Mouse (Mus musculus) lung, postnatal 36 days (tissue): ENCODE measurements around the gene Prkcz.
"Not testable (repeated sequence)": the region's sequence is repeated elsewhere in the genome, so short reads cannot be mapped to it uniquely, and the experiment has no call there.

ENCODE experiments used
- DNase-seq: peaks from one replicate; pipeline ENCODE4 v3.0.0; 2022; ENCODE audit warnings: mixed read lengths

Prkcz gene

GRCm38 (mm10) chr4:155357601-155358000 is 3.6 kb downstream of the Prkcz start:
- DNase-seq, result no peak

- no peak for DNase-seq
These were observed 4.8 kb downstream of the Prkcz start for GRCm38 (mm10) chr4:155356354-155356753.

DNA sequence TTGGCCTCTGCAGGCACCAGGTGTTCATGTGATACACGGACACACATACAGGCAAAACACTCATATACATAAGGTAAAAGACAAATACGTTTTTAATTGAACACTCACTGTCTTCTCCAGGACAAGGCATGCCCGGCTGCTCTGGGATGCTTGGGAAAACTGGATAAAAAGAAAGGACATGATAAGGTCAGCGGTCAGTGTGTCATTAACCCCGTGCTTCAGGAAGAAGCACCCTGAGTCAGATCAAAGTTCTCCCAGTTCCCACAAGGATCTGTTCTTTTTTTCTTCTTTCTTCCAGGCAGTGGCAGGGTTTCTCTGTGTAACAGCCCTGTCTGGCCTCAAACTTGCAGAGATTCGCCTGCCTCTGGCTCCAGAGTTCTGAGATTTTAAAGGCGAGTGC is 6.6 kb downstream of the Prkcz start:
- no peak for DNase-seq

- no peak for DNase-seq
These were observed 7.1 kb downstream of the Prkcz start for GRCm38 (mm10) chr4:155354035-155354434.

DNA sequence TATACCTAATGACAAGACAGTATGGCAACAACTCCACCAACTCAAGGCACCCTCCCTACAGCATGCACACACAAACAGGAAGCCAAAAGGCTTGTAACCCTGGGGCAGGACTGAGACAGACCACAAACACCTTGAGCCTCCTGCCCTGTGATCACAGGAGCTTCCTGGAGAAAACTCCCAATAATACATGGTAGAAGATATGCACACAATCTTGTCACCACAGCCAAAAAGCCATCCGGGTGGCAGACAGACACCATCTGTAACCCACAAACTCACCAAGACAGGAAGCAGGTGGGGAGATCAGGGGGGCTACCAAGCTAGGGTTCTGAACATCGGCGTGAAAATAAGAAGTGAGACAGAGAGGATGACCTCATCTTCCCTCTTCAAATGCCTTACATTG is 8.6 kb downstream of the Prkcz start:
- no peak for DNase-seq

DNA sequence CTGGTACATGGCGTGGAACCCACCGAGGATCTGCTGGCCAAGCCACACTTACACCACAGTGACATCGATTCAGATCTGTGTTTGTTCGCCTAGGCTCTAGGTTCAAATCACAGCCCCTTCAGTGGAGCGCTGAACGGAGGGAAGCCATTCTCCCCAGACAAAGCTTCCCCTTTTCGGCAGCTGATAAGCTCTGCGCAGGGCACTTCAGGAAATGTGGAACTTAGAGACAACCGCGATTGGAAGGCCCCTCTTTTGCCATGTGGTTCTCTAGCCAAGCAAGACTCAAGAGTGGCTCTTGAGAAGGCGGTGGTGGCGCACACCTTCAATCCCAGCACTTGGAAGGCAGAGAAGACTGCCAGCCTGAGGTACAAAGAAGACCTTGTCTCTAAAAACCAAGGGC is 14.8 kb downstream of the Prkcz start:
- DNase-seq, result peak; percentile 27

- peak; percentile 47 for DNase-seq
These were observed 15.6 kb downstream of the Prkcz start for GRCm38 (mm10) chr4:155345608-155345953.

DNA sequence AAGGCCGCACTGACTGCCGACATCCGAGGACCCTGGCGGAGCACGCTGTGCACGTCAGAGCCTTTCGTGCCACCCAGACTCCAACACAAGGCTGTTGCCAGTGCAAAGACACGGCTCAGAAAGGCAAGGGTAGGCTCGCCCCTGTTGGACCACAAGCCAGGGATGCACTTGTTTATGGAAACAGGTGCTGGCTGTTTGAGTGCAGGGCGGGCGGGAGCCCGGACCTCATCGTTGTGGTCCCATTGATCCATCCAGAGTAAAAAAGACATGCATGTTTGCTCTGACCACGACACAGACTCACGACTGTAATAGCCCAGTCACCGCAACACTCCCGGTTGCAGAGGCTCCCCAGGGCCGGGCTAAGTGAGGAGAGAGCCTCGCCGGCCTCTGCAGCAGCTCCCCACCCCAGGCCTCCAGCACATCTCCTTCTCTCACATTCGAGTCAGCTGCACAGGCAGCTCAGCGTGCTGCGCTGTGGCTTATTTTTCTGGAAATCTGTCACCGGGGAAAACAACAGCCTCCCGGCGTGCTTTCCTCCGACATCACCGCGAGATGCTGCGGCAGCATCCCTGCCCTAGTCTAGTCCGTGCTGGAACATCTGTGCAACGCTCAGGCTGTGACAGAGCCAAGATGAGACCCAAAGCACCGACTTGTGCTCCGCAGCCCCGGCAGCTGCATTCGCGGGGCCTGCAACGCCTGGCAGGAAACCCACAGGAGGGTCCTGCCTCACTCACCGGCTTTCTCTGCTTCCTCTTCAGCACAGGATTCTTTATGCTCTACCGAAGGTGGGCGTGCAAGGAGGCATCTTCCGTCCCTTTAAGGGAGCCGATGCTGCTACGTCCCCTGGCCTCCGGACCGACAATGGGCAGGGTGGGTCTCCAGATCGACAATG is 16.2 kb downstream of the Prkcz start:
- DNase-seq, result no peak

GRCm38 (mm10) chr4:155344299-155344600 is 16.9 kb downstream of the Prkcz start:
- DNase-seq, result peak; percentile 51

DNA sequence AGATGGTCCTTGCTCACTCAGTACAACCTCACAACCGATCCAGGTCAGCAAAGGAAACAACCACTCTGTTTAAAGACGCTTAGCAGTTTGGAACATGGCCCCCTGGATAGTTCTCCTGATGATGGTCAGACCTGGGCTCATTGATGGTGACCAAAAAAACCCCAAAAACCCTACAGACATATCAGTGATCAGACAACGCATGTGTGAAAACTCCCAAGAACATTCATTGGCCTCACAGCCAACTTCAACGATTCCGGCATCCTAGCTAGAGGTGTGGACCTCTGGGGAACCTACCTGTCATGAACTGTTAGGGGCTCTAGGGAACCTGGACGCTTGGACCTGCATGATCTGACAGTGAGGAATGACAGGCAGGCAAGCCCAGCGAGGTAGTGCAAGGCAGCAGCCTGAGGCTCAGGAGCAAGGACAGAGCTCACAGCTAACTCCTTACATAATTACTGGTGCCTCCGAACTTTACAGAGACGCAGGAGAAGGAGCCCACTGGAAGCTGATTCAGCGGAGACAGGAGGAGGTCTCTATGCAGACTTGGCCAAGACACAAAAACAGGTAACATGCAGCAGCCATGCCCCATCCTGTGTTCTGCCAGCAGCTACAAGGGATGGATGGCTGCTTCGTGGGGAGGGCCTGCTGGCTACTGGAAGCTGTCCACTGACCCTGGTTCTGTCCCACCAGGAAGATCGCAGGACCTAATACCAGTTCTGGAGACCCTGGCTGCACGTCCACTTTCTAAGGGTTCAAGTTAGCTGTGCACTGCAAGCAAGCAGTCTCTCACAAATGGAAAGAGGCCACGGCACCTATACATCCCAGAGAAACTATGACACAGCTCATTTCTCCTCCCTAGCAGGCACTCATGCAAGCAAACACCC is 17.5 kb downstream of the Prkcz start:
- DNase-seq, result no peak

- no peak for DNase-seq
These were observed 24.7 kb downstream of the Prkcz start for GRCm38 (mm10) chr4:155336284-155337050.

DNA sequence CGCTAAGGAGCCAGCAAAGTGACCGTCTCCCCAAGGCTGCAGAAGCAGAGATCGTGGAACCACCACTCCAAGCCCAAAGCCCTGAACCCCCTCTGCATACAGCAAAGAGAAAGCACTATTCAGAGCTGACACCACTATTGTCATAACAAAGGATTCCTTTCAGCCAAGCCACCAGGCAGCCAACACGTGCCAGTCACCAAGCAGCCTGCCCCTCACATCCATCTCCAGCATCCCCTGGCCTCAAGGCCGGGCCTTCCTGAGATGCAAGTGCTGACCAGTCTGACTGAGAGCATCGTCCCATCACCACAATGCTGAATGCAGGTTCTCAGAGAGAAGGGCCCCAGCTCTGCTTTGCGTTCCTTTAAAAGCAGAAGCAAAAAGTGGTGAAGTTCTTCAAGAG is 28.9 kb downstream of the Prkcz start:
- no peak for DNase-seq

DNA sequence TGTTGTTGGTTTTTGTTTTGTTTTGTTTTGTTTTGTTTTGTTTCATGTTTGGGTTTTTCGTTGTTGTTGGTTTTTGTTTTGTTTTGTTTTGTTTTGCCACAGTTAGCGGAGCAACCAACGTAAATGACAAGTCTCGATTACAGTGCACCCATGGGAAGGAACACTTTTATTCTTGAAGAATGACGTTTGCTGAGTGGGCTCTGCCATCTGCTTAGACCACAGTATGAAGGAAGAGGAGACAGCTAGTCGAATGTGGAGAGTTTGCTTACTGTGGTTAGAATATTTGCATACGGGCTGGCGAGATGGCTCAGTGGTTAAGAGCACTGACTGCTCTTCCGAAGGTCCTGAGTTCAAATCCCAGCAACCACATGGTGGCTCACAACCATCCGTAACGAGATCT is 32.8 kb downstream of the Prkcz start:
- not testable (repeated sequence) for DNase-seq

DNA sequence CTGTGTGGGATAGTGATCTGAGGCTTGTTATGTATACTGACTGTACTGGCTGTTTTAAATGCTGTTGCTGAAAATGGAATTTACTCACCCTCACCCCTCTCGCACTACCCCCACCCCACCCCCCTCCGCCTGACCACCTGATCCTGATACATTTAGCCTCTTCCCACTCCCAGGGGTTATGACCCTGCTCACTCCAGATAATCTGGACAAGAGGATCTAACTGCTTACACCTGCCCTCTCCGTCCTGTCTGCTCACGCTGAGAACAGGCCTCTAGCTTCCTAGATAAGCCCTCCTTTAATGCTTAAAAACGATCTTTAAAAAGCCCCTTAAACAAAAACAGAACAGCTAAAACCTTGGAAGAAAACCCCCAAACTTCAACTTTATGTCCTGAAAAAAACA is 35.4 kb downstream of the Prkcz start:
- no peak for DNase-seq

DNA sequence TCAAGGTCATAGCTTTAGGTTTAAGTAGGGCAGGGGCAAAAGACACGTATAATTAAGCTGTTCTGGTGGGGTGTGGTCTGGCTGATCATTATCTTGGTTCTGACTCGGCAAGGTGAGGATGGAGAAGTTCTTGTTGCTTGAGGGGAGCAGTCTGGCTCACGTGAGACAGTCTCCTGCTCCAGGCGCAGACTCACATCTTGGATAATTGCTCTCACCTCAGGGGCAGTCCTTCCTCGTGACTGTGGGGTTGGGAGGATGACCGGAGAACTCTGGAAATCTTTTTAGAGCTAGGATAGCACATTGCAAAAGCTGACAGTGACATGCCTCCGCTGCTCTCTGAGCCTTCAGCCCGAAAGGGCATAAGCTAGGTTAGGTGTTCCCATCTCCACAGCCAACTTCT is 36.6 kb downstream of the Prkcz start:
- no peak for DNase-seq

- DNase-seq, result no peak
These were observed 37.9 kb downstream of the Prkcz start for GRCm38 (mm10) chr4:155323081-155323795.

DNA sequence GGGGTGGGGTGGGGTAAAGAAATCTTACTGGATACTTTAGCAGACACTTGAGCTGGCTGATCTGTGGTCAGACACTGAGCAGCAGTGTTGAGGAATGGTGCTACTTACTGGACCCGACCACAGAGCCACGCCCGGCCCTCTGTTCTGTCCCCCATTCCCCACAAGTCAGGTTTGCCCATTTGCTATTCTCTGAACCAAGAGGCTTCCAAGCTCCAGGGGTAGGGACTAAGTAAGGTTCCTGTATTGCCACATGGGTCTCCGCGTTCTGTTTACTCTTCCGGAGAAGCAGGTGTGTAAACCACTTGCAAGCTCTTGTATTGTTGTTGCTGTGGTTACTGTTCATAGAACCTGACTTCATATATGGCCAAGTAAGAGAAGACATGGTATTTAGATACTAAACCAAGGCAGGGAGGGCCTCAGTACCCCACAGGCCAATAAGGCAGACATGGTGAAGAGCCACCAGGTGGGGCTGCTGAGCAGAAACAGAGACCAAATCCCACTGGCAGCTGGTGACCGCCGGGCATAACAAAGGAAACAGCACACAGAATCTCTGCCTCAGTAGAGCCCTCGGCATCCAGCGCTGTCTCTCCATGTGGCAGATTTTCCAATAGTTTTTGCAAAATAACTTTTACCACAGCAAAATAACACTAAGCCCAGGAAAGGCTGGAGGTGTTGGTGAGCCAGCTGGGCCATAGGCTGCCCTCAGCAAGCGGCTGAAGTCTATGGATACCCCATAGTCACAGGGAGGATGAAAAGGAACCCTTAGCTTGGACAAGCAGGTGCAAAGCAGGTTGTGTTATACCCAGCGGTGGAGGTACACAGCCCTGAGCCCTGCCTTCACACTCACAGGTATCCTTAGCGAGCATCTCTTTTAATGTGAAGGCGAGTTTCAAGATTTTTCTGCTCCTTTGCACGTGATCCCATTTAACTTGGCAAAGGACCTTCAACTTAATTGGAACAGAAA is 40.6 kb downstream of the Prkcz start:
- peak; percentile 64 for DNase-seq

DNA sequence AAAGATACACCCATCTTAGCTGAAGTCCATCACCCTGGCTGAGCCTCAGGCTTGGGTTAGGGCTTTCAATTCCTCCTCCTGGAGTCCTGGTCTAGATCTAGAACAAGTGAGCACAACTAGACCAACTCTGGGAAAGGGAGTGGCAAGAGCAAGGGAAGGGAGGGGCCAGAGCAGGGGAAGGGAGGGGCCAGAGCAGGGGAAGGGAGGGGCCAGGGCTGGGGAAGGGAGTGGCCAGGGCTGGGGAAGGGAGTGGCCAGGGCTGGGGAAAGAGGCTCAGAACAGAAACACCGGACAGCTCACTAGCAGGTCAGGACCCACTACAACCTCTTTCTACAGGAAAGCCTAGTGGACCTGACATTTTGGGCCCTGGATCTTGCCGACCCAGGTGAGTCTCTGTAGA is 42.9 kb downstream of the Prkcz start:
- peak; percentile 44 for DNase-seq

DNA sequence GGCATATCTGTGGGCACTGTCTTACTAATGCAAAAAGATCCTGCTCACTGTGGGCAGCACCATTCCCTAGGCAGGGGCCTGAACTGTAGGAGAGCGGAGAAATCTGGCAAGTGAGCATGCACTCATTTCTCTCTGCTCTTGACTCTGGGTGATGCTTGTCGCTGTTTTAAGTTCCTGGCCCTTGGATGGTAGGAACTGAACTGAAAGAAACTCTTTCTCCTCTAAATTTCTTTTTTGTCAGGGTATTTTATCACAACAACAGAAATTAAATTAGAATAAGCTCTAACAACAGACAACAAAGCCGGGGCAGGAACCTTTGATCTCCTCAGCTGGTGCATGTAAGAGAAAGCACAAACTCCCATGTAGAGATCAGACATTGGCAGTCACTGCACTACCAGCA is 46.1 kb downstream of the Prkcz start:
- no peak for DNase-seq

DNA sequence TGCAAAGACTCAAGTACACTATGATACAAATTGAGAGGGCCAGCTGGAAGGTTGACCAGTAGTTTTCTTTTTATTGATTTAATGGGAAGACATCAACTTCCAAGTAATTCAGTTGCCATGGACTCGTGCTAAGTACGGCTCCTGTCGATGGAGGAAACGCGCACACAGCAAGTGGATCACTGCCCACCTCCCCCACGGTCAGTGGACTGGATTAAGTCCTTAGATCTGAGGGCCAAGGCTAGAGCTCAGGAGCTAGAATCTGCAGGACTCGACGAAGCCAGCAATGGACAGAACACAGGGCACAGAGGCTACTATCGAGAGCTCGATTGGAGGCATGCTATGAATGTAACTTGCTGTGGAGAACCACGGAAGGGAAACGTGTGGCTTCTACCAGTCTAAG is 52.5 kb downstream of the Prkcz start:
- no peak for DNase-seq

DNA sequence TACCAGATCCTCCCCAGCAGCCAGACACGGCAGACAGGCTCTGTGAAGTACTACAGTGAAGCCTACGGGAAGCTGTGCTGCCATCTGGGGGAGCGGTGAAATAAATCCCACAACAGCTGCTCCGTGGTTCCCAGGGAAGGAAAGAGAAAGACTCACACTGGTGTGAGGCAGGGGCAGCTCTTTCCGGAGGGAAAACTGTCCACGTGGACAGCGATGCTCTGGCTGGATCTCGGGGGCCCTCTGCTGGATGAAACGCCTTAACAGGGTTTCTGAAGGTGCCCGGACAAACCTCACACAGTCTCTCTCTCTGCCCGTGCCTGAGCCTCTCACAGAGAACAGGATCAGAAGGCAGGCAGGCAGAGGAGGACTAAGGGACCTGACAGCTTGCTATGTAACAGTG is 53.1 kb downstream of the Prkcz start:
- peak; percentile 89 for DNase-seq

- no peak for DNase-seq
These were observed 53.6 kb downstream of the Prkcz start for GRCm38 (mm10) chr4:155307591-155307990.
